Mouse (Mus musculus) G1E (cell line): ENCODE measurements at regions not wholly inside any gene's neighbourhood (a gene's known extent, or its start where the extent isn't known, plus 50 kb on each side); places are given as distances from the start of the nearest gene placed in this dataset.

Experiments
- ATAC-seq: 2 replicates; pipeline ENCODE4 v1.8.0; 2016; ENCODE audit warnings: mild to moderate bottlenecking; ENCODE audit not compliant: insufficient number of reproducible peaks, poor library complexity, low FRiP score, severe bottlenecking; ENCODE audit errors: extremely low read depth
- DNase-seq: peaks from one replicate; pipeline ENCODE4 v3.0.0; 2012; ENCODE audit warnings: low spot score
- H3K27me3 ChIP-seq: 2 replicates; pipeline ENCODE4 v1.6.1; 2012; ENCODE audit warnings: mild to moderate bottlenecking, low read length, inconsistent platforms; ENCODE audit not compliant: insufficient read depth
- H3K36me3 ChIP-seq: replicated peaks from 2 replicates; pipeline ENCODE3; 2012; ENCODE audit warnings: mild to moderate bottlenecking, inconsistent platforms
- H3K4me1 ChIP-seq: 2 replicates; pipeline ENCODE4 v1.6.1; 2012; ENCODE audit warnings: low read depth, low read length, inconsistent platforms, mixed read lengths; ENCODE audit not compliant: insufficient read depth
- H3K4me3 ChIP-seq: 2 replicates; pipeline ENCODE4 v1.5.1; 2012; ENCODE audit warnings: low read depth, mild to moderate bottlenecking, inconsistent platforms, low read length, moderate library complexity, mixed read lengths
- H3K9me3 ChIP-seq: replicated peaks from 2 replicates; pipeline ENCODE4 v1.6.1; 2012; ENCODE audit warnings: inconsistent platforms
- CTCF ChIP-seq: IDR thresholded peaks from 2 replicates; pipeline ENCODE4 v1.5.1; 2012; ENCODE audit warnings: low read depth, low read length, inconsistent platforms, mixed read lengths
- GATA1 ChIP-seq: IDR thresholded peaks from 2 replicates; pipeline ENCODE4 v1.6.1; 2012; ENCODE audit warnings: borderline replicate concordance, low read length, inconsistent platforms, mixed read lengths
- GATA2 ChIP-seq: IDR thresholded peaks from 2 replicates; pipeline ENCODE4 v1.6.1; 2012; ENCODE audit warnings: low read depth, low read length, inconsistent platforms, borderline replicate concordance
- POLR2AphosphoS5 ChIP-seq: IDR thresholded peaks from 2 replicates; pipeline ENCODE4 v1.6.1; 2012; ENCODE audit warnings: low read depth, low read length, inconsistent platforms; ENCODE audit not compliant: insufficient replicate concordance
- TAL1 ChIP-seq: conservative IDR thresholded peaks from 2 replicates; pipeline ENCODE4 v1.6.1; 2012; ENCODE audit warnings: low read depth, low read length, inconsistent platforms, mixed read lengths

DNA sequence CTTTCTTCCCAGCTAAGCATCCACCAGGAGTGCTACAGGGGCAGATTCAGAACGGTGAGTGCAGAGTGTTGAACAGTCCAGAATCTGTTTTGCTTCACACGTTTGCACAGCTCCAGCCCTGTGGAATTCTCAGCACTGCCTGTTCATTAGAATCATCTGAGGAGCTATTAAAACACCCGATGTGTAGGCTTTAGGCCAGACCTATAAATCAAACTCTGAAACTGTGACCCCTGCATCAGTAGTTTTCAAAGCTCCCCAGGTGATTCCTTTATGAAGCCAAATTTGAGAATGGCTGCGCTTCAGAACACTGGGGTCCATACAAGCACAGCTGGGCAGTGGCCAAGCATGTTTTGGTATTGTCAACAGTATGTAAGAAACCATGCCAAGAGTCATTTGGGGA, 94.1 kb upstream of the Vgll3 start:
- no peaks in the 10 kb centered on the region for H3K9me3 ChIP-seq
- TF ChIP-seq GATA1 (no peak), TAL1 (no peak), POLR2AphosphoS5 (no peak), GATA2 (no peak), CTCF (no peak)
- H3K27me3 ChIP-seq: no peaks in the 10 kb centered on the region
- ATAC-seq: no peak
- H3K4me3 ChIP-seq: no peak overlapping the region
- H3K36me3 ChIP-seq: no peaks in the 10 kb centered on the region
- H3K4me1 ChIP-seq: no peaks in the 10 kb centered on the region
- DNase-seq: no peak

DNA sequence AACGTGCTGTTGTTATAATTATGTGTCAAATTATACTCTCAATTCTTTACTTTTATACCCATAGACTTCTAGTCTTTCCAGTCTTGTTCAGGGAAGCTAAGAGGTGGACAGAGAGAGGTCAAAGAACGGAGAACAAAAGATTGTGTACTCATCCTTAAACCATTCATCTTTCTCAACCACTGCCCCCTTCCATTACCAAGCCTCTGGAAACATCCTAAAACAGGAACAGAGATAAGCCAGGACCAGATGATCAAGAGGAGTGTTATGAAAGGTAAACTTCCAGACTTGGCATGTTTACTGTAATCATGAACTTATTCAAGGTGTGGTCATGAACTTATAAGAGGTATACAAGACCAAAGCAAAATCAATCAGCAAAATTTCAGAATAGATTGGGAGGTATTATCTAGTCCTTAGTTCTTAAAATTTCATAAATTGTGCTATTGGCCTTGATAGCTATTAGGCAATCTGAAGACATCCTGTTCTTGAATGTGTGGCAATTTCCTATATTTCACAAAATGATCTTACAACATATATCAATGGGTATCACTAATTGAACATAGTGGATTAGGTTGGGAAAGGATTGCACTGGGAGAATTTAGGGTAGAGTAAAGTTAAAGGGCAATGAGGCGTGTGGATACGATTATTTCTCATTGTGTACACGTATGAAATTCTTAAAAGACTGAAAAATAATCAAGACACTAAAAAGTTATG, 89.3 kb upstream of the Vgll3 start:
- ATAC-seq (no peak), DNase-seq (no peak)
- Histone ChIP-seq H3K36me3 (no peaks in the 10 kb centered on the region), H3K4me3 (no peak overlapping the region), H3K27me3 (no peaks in the 10 kb centered on the region), H3K9me3 (no peaks in the 10 kb centered on the region), H3K4me1 (no peaks in the 10 kb centered on the region)
- TF ChIP-seq POLR2AphosphoS5 (no peak), CTCF (no peak), GATA1 (no peak), GATA2 (no peak), TAL1 (no peak)

DNA sequence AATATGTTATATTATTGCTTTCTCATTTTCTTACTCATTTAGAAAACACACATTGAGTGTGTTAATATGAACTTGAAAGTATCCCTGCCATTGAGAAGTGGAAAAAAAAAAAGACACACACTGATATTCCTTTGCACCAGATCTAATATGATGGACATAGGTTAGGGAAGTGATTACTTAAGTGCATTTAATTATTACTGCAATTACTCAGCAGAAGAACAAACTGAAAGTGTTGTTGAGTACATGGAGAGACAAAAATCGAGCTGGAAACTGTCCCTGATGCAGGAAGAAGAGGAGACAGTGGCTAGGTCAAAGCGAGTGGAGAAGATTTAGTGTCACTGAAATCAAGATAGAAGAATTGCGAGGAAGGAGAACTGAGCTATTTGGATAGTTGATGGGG, 88.8 kb upstream of the Vgll3 start:
- DNase-seq (no peak), ATAC-seq (no peak)
- H3K4me1 ChIP-seq: no peaks in the 10 kb centered on the region
- no peak overlapping the region for H3K4me3 ChIP-seq
- H3K27me3 ChIP-seq: no peaks in the 10 kb centered on the region
- H3K9me3 ChIP-seq: no peaks in the 10 kb centered on the region
- H3K36me3 ChIP-seq: no peaks in the 10 kb centered on the region
- no peak for TF ChIP-seq CTCF

DNA sequence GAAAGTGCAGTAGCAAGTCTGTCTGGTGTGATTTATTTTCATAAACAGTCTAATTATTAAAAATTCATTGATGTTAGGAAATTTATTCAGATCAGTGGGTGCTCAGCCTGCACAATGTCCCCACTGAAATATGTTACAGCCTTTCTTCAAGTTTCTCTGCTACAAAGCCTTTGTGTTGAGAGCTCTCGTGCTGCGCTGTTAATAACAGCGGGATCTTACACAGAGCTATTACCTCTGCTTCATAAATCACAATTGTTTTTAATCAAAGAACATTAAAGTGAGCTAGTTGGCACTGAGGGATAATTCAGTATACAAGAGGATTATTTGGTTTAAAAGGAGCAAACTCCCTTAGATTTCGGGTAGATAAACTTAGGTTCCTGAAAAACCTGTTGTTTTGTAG, 85.7 kb upstream of the Vgll3 start:
- Histone ChIP-seq H3K9me3 (no peaks in the 10 kb centered on the region), H3K36me3 (no peaks in the 10 kb centered on the region), H3K4me1 (no peaks in the 10 kb centered on the region), H3K27me3 (no peaks in the 10 kb centered on the region), H3K4me3 (no peak overlapping the region)
- no peak for TF ChIP-seq TAL1
- no peak for TF ChIP-seq GATA1
- TF ChIP-seq POLR2AphosphoS5: no peak
- no peak for TF ChIP-seq GATA2
- no peak for TF ChIP-seq CTCF
- DNase-seq (no peak), ATAC-seq (no peak)

DNA sequence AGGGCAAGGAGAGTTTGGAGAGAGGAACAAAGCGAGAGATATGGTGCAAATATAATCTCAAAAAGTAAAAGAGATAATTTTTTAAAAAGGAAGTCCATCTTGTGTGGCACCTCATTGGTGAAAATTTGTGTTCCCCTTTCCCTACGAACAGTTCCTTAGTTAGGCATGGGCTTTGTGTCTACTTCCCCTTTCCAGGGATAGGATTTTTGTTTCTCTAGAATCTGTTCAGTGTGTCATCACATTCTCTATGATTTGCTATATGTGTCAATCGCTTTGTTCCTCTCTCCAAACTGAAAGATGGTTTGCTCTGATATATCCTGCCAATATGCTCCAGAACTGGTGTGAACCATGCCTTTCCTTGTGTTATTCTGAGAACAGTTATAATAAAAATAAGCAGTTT, 75.4 kb upstream of the Vgll3 start:
- TF ChIP-seq POLR2AphosphoS5 (no peak), GATA1 (no peak), CTCF (no peak)
- no peaks in the 10 kb centered on the region for H3K36me3 ChIP-seq
- DNase-seq: no peak

DNA sequence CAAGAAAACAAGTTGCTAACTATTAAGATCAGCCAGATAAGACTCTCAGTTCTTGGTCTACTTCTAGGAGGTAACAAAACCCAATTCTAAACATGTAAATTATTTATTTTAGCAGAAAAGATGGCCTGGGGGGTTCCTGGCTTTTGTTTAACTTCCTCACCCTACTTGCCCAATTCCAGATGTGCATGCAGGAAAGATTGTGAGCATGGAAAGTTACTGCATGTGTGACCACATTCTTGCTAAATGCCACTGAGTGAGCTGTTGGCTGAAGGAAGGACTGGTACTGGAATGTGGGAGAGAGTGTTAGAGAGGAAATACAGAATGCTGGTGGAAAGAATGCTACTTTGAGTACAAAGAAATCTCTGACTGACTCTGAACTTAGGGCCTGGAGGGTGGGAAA, 72.1 kb upstream of the Vgll3 start:
- Histone ChIP-seq H3K4me3 (no peak overlapping the region), H3K9me3 (no peaks in the 10 kb centered on the region), H3K4me1 (no peaks in the 10 kb centered on the region), H3K27me3 (no peaks in the 10 kb centered on the region), H3K36me3 (no peaks in the 10 kb centered on the region)
- no peak for ATAC-seq
- TF ChIP-seq TAL1: no peak
- no peak for TF ChIP-seq POLR2AphosphoS5
- TF ChIP-seq GATA1: no peak
- TF ChIP-seq GATA2: no peak
- TF ChIP-seq CTCF: no peak
- DNase-seq: no peak

More for the DNA sequence above, 75.4 kb upstream of the Vgll3 start:
- no peak for ATAC-seq
- Histone ChIP-seq H3K27me3 (no peaks in the 10 kb centered on the region), H3K4me1 (no peaks in the 10 kb centered on the region), H3K4me3 (no peak overlapping the region), H3K9me3 (no peaks in the 10 kb centered on the region)

DNA sequence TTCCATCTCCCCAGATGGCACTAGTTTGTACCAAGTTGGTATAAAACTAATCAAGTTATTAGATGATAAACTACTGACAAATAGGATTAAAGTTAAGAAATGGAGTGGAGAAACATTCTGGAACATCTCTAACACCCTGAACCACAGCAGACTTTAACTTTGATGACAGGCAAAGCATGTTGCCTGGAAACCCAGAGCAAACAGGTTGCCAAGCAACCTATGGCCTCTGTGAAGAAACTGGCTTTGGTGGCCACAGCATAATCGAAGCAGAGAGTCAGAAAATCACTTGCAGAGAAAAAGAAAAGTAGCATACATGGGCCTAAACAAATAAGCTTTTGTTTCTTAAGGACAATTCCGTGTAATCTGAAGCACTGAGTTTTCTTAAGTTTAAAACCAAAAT, 59.4 kb upstream of the Vgll3 start:
- DNase-seq (no peak), ATAC-seq (no peak)
- H3K4me1 ChIP-seq: no peaks in the 10 kb centered on the region
- H3K27me3 ChIP-seq: no peaks in the 10 kb centered on the region
- H3K36me3 ChIP-seq: no peaks in the 10 kb centered on the region
- H3K4me3 ChIP-seq: no peak overlapping the region
- H3K9me3 ChIP-seq: no peaks in the 10 kb centered on the region
- no peak for TF ChIP-seq GATA2
- no peak for TF ChIP-seq GATA1
- no peak for TF ChIP-seq POLR2AphosphoS5
- no peak for TF ChIP-seq CTCF
- no peak for TF ChIP-seq TAL1
